ENCODE assay signal across 23 mouse cellular contexts in the genomic region with DNA sequence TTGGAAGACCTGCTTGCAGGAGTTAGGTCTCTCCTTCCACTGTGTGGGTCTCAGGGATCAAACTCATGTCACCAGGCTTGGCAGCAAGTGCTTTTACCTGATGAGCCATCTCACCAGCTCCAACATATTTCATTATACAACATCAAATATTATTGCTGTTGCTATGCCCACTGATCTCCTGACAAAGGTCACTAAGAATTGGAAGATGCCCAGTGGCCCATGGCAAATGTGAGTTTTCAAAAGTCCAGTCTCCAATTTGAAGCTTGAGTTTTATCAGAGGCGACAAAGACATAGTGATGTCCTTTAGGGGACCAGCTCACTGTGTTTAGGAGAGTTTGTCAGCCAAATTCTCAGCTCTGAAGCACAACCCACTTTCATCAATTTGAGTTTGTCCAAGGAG.
"Had no signal": no experiment of that assay in that cellular context is flagged by ENCODE, and none has a peak within 500 bp of the region (broad histone marks: within the 10 kb centered on the region; RNA-seq: fewer than 3 reads in every experiment).

No protein-coding gene starts in this region.

- DNase-seq: gastrocnemius, adult 2 months; gastrocnemius, postnatal 10 days; gastrocnemius, postnatal 25 days; heart, postnatal 10 days; heart, postnatal 4 days; kidney, adult 11 months; kidney, adult 8-10 months; kidney, postnatal 10 days; kidney, postnatal 36 days; layer of hippocampus, adult 9-11 months; layer of hippocampus, postnatal 36 days; left cerebral cortex, postnatal 4 days had no signal

- H3K4me2 ChIP-seq: heart, embryonic 12.5 days; hindbrain, embryonic 12.5 days; hindbrain, embryonic 14.5 days; limb, embryonic 13.5 days; limb, embryonic 15.5 days; liver, embryonic 12.5 days had no signal

- H3K36me3 ChIP-seq: heart, embryonic 12.5 days; hindbrain, embryonic 10.5 days; hindbrain, embryonic 12.5 days; limb, embryonic 13.5 days; limb, embryonic 15.5 days; liver, embryonic 12.5 days had no signal

- H3K9ac ChIP-seq: heart, embryonic 12.5 days; hindbrain, embryonic 12.5 days; hindbrain, embryonic 14.5 days; limb, embryonic 13.5 days; limb, embryonic 15.5 days; liver, embryonic 12.5 days; liver, embryonic 14.5 days had no signal

- H3K27me3 ChIP-seq: heart, embryonic 12.5 days; hindbrain, embryonic 12.5 days; limb, embryonic 13.5 days; limb, embryonic 15.5 days had no signal

- H3K9me3 ChIP-seq: limb, embryonic 15.5 days; liver, embryonic 12.5 days had no signal

- H3K27ac ChIP-seq: gastrocnemius, adult 2 months; hindbrain, embryonic 10.5 days; hindbrain, embryonic 12.5 days; hindbrain, embryonic 14.5 days; limb, embryonic 13.5 days; limb, embryonic 15.5 days; liver, embryonic 12.5 days; liver, embryonic 14.5 days had no signal

- ATAC-seq: forebrain, embryonic 16.5 days; hindbrain, embryonic 16.5 days; intestine, embryonic 16.5 days; liver, embryonic 12.5 days had no signal

- H3K4me3 ChIP-seq: gastrocnemius, adult 2 months; heart, embryonic 12.5 days; hindbrain, embryonic 10.5 days; hindbrain, embryonic 12.5 days; limb, embryonic 13.5 days; limb, embryonic 15.5 days; liver, embryonic 12.5 days had no signal

- H3K4me1 ChIP-seq: heart, embryonic 12.5 days; hindbrain, embryonic 10.5 days; hindbrain, embryonic 12.5 days; limb, embryonic 13.5 days; limb, embryonic 15.5 days; liver, embryonic 12.5 days had no signal
